Mouse (Mus musculus) MEL (cell line): ENCODE measurements at regions not wholly inside any gene's neighbourhood (a gene's known extent, or its start where the extent isn't known, plus 50 kb on each side); places are given as distances from the start of the nearest gene placed in this dataset.

Experiments used
- DNase-seq: peaks from one replicate; pipeline ENCODE4 v3.0.0; 2011; ENCODE audit warnings: low read depth, low spot score
- H3K27ac ChIP-seq: 2 replicates; pipeline ENCODE4 v1.5.1; 2012; ENCODE audit warnings: low read depth, mild to moderate bottlenecking, control low read depth, low read length, moderate library complexity; ENCODE audit not compliant: control insufficient read depth
- H3K27me3 ChIP-seq, 2 experiments: fragments of 150-350 bp in 1 of 2; sonication (generic) in 1 of 2; 2 replicates each; pipeline ENCODE4 v1.6.1; 2012; ENCODE audit warnings: low read length in 2 of 2, mild to moderate bottlenecking in 2 of 2, improper control_type of control experiment in 1 of 2, moderate library complexity in 1 of 2; ENCODE audit not compliant: insufficient read depth in 2 of 2, control insufficient read depth in 1 of 2
- H3K36me3 ChIP-seq, 2 experiments: 2 replicates each; pipeline ENCODE4 v1.6.1; 2012 to 2014; ENCODE audit warnings: low read length in 2 of 2, improper control_type of control experiment in 1 of 2, inconsistent platforms in 1 of 2, mild to moderate bottlenecking in 1 of 2; ENCODE audit not compliant: insufficient read depth in 2 of 2, control insufficient read depth in 1 of 2
- H3K4me1 ChIP-seq, 2 experiments: fragments of 150-350 bp in 1 of 2; sonication (generic) in 1 of 2; 2 replicates each; pipeline ENCODE4 v1.6.1; 2012; ENCODE audit warnings: low read length in 2 of 2, improper control_type of control experiment in 1 of 2, mild to moderate bottlenecking in 1 of 2; ENCODE audit not compliant: insufficient read depth in 2 of 2, control insufficient read depth in 1 of 2
- H3K4me3 ChIP-seq, 2 experiments: fragments of 150-350 bp in 1 of 2; sonication (generic) in 1 of 2; 2 replicates each; pipeline ENCODE4 v1.5.1; 2012; ENCODE audit warnings: low read depth in 2 of 2, low read length in 2 of 2, mild to moderate bottlenecking in 2 of 2, moderate library complexity in 2 of 2, control low read depth in 1 of 2, improper control_type of control experiment in 1 of 2; ENCODE audit not compliant: control insufficient read depth in 1 of 2, insufficient read depth in 1 of 2
- H3K79me2 ChIP-seq: 2 replicates; pipeline ENCODE4 v1.6.1; 2012; ENCODE audit warnings: mild to moderate bottlenecking, low read length, moderate library complexity; ENCODE audit not compliant: control insufficient read depth, poor library complexity, insufficient read depth
- H3K9ac ChIP-seq: 2 replicates; pipeline ENCODE4 v1.6.1; 2012; ENCODE audit warnings: low read depth, mild to moderate bottlenecking, control low read depth, low read length, moderate library complexity; ENCODE audit not compliant: control insufficient read depth, poor library complexity, severe bottlenecking
- H3K9me3 ChIP-seq: fragments of 150-350 bp; sonication (generic); replicated peaks from 2 replicates; pipeline ENCODE4 v1.6.1; 2012; ENCODE audit warnings: mild to moderate bottlenecking, low read length, improper control_type of control experiment, moderate library complexity; ENCODE audit not compliant: insufficient read depth
- BHLHE40 ChIP-seq: IDR thresholded peaks from 2 replicates; pipeline ENCODE4 v1.6.1; 2012; ENCODE audit warnings: low read depth, mild to moderate bottlenecking, inconsistent platforms, low read length, improper control_type of control experiment, borderline replicate concordance
- CHD1 ChIP-seq: IDR thresholded peaks from 2 replicates; pipeline ENCODE4 v1.6.1; 2012; ENCODE audit warnings: low read depth, mild to moderate bottlenecking, inconsistent platforms, low read length, improper control_type of control experiment
- CTCF ChIP-seq, 3 experiments: IDR thresholded peaks in 2 of 3; conservative IDR thresholded peaks in 1 of 3; 2 replicates each; pipeline ENCODE4 v1.5.1; 2011 to 2012; ENCODE audit warnings: low read length in 3 of 3, low read depth in 2 of 3, mild to moderate bottlenecking in 2 of 3, improper control_type of control experiment in 1 of 3, inconsistent platforms in 1 of 3, mixed read lengths in 1 of 3, moderate library complexity in 1 of 3; ENCODE audit not compliant: control insufficient read depth in 1 of 3, insufficient read depth in 1 of 3, poor library complexity in 1 of 3, severe bottlenecking in 1 of 3
- E2F4 ChIP-seq: IDR thresholded peaks from 2 replicates; pipeline ENCODE4 v1.6.1; 2011; ENCODE audit warnings: low read depth, low read length, improper control_type of control experiment, borderline replicate concordance
- ELF1 ChIP-seq: IDR thresholded peaks from 2 replicates; pipeline ENCODE4 v1.6.1; 2014; ENCODE audit warnings: low read depth, mild to moderate bottlenecking, inconsistent platforms, low read length, improper control_type of control experiment, moderate library complexity
- GATA1 ChIP-seq: IDR thresholded peaks from 2 replicates; pipeline ENCODE4 v1.6.1; 2011; ENCODE audit warnings: low read depth, low read length, improper control_type of control experiment
- JUND ChIP-seq: IDR thresholded peaks from 2 replicates; pipeline ENCODE4 v1.6.1; 2011; ENCODE audit warnings: low read depth, mild to moderate bottlenecking, improper control_type of control experiment, low read length
- KAT2A ChIP-seq: conservative IDR thresholded peaks from 2 replicates; pipeline ENCODE4 v1.6.1; 2012; ENCODE audit warnings: low read depth, low read length, improper control_type of control experiment, inconsistent platforms
- MAFK ChIP-seq: IDR thresholded peaks from 2 replicates; pipeline ENCODE4 v1.6.1; 2011; ENCODE audit warnings: low read depth, mild to moderate bottlenecking, low read length, improper control_type of control experiment, borderline replicate concordance
- MEF2A ChIP-seq: IDR thresholded peaks from 2 replicates; pipeline ENCODE4 v1.6.1; 2014; ENCODE audit warnings: low read depth, mild to moderate bottlenecking, inconsistent platforms, low read length, improper control_type of control experiment; ENCODE audit not compliant: poor library complexity, insufficient replicate concordance, severe bottlenecking; ENCODE audit errors: extremely low read depth
- MXI1 ChIP-seq: IDR thresholded peaks from 2 replicates; pipeline ENCODE4 v1.6.1; 2011; ENCODE audit warnings: mild to moderate bottlenecking, low read depth, low read length, improper control_type of control experiment
- MYB ChIP-seq: IDR thresholded peaks from 2 replicates; pipeline ENCODE4 v1.6.1; 2011; ENCODE audit warnings: mild to moderate bottlenecking, low read depth, low read length, improper control_type of control experiment
- MYC ChIP-seq: IDR thresholded peaks from 2 replicates; pipeline ENCODE4 v1.6.1; 2011; ENCODE audit warnings: low read depth, mild to moderate bottlenecking, low read length, improper control_type of control experiment, moderate library complexity
- NELFE ChIP-seq: IDR thresholded peaks from 2 replicates; pipeline ENCODE4 v1.6.1; 2011; ENCODE audit warnings: low read depth, low read length, improper control_type of control experiment
- POLR2AphosphoS2 ChIP-seq: IDR thresholded peaks from 2 replicates; pipeline ENCODE4 v1.6.1; 2011; ENCODE audit warnings: low read length, improper control_type of control experiment
- RAD21 ChIP-seq: IDR thresholded peaks from 2 replicates; pipeline ENCODE4 v1.6.1; 2011; ENCODE audit warnings: mild to moderate bottlenecking, low read depth, low read length, improper control_type of control experiment
- RCOR1 ChIP-seq: IDR thresholded peaks from 2 replicates; pipeline ENCODE4 v1.6.1; 2012; ENCODE audit warnings: low read depth, mild to moderate bottlenecking, inconsistent platforms, low read length, improper control_type of control experiment
- SIN3A ChIP-seq: IDR thresholded peaks from 2 replicates; pipeline ENCODE4 v1.6.1; 2012; ENCODE audit warnings: low read length, improper control_type of control experiment, inconsistent platforms
- SMC3 ChIP-seq: IDR thresholded peaks from 2 replicates; pipeline ENCODE4 v1.6.1; 2011; ENCODE audit warnings: low read depth, low read length, improper control_type of control experiment
- TAL1 ChIP-seq: IDR thresholded peaks from 2 replicates; pipeline ENCODE4 v1.6.1; 2012; ENCODE audit warnings: mild to moderate bottlenecking, inconsistent platforms, low read length, moderate library complexity, mixed read lengths
- TCF12 ChIP-seq: IDR thresholded peaks from 2 replicates; pipeline ENCODE4 v1.6.1; 2014; ENCODE audit warnings: low read depth, mild to moderate bottlenecking, inconsistent platforms, low read length, improper control_type of control experiment, moderate library complexity
- ZNF384 ChIP-seq: IDR thresholded peaks from 2 replicates; pipeline ENCODE4 v1.6.1; 2012; ENCODE audit warnings: low read depth, mild to moderate bottlenecking, inconsistent platforms, low read length, improper control_type of control experiment

DNA sequence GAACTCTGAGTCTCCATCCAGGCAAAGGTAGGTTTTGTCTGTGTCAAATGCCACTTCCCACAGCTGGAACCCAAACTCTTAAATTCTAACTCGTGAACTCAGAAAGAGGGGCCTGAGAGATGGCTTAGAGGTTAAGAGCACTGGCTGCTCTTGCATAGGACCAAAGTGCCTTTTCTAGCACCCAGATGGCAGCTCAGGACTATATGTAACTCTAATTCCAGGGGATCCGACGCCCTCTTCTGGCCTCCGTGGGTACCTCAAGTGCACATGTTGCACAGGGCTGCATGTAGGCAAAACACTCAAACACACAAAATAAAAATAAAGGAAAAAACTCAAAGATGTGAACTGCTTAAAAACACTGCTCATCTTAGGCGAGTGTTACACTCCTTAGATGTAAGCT, 374.2 kb downstream of the Agtpbp1 start (continued):
- TF ChIP-seq BHLHE40 (no peak), TCF12 (no peak), MYC (no peak), NELFE (no peak), RAD21 (peak; percentile 54), SMC3 (peak; percentile 68), E2F4 (no peak), MXI1 (no peak), RCOR1 (no peak), CHD1 (no peak), POLR2AphosphoS2 (no peak)

DNA sequence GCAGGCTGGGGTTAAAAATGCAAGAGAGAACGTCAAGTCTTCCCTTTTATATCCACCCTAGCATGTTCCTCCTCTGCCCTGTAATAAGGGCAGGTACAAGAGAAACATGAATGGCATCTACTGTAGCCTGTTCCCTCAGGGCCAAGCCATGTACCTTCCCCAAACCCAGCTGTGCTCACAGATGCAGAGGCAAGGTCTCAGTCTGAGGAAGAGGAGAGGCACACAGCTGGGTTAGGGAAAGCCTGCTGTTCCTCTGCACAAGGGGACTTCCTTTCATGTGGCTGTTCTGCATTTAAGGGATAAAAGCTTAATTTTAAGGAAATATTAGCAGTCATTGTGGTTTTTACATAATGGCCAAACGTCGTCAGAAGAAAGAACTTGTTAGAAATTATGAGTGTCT, 378.8 kb downstream of the Agtpbp1 start:
- H3K4me1 ChIP-seq: peaks cover 0 to 5% of the 10 kb centered on the region in 2 experiments; a peak in 1 of 4 replicates
- no peak for TF ChIP-seq SMC3
- TF ChIP-seq CHD1: no peak
- TF ChIP-seq MAFK: no peak
- no peak for TF ChIP-seq JUND
- TF ChIP-seq ZNF384: no peak
- TF ChIP-seq SIN3A: no peak
- no peak for TF ChIP-seq MXI1
- TF ChIP-seq MYB: no peak
- no peak for TF ChIP-seq ELF1
- TF ChIP-seq KAT2A: no peak
- no peak for TF ChIP-seq TAL1
- no peak for TF ChIP-seq GATA1
- no peak for TF ChIP-seq TCF12
- TF ChIP-seq POLR2AphosphoS2: no peak
- TF ChIP-seq CTCF (IDR thresholded peaks at IDR 0.05 in 2 of 3, conservative IDR thresholded peaks at IDR 0.05 in 1 of 3; ENCODE audit: control insufficient read depth in 1 of 3, insufficient read depth in 1 of 3, low read depth in 2 of 3, low read length in 3 of 3, poor library complexity in 1 of 3, severe bottlenecking in 1 of 3): no peak
- H3K79me2 ChIP-seq: no peaks in the 10 kb centered on the region
- no peak overlapping the region for H3K27ac ChIP-seq
- H3K4me3 ChIP-seq: no peak overlapping the region
- H3K9me3 ChIP-seq: no peaks in the 10 kb centered on the region
- H3K36me3 ChIP-seq: no peaks in the 10 kb centered on the region; a peak in 1 of 4 replicates
- no peak for DNase-seq
- H3K9ac ChIP-seq: no peak overlapping the region
- H3K27me3 ChIP-seq: no peaks in the 10 kb centered on the region

DNA sequence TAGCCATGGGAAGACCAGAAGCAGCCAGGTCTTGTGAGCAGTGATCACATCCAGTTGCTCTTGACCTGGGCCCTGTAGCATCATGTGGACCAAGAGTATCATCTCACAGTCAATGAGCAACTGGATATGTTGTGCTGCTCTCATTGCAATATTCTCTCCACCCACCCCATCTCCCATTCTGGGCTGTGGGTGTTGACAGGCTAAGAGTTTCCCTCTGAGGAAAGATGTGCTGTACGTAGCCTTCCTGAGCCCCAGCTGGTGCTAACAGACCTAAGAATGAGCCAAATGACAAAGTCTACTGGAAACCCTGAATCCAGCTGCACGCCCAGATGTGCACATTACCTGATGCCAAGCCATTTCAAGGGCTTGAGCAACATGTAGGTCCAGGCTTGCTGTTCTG, 380.5 kb downstream of the Agtpbp1 start:
- Histone ChIP-seq H3K4me3 (no peak overlapping the region), H3K36me3 (no peaks in the 10 kb centered on the region), H3K9ac (no peak overlapping the region), H3K79me2 (no peaks in the 10 kb centered on the region), H3K9me3 (no peaks in the 10 kb centered on the region), H3K27me3 (no peaks in the 10 kb centered on the region), H3K27ac (no peak overlapping the region), H3K4me1 (no peaks in the 10 kb centered on the region)
- no peak for DNase-seq
- TF ChIP-seq MEF2A (no peak), BHLHE40 (no peak), MXI1 (no peak)
